In genomic region chr19:56980803-56981202, GRCm38 (mm10) we compare ENCODE assay signal across 19 mouse cellular contexts. TPM values are rescaled to one million over a fixed set of nuclear protein-coding genes. Genes with fewer than 3 reads are reported as not detected.
A peak's percentile ranks its signal among the peaks of the same experiment; 100 is the strongest.
DNase-seq lines count a peak whose midpoint lies in the region; ATAC-seq lines count a peak whose summit lies in the region.
"Had no signal": no experiment of that assay in that cellular context is flagged by ENCODE, and none has a peak within 500 bp of the region (broad histone marks: within the 10 kb centered on the region; RNA-seq: fewer than 3 reads in every experiment).

No protein-coding gene starts in this region.

- no peak overlapping the region for H3K4me2 ChIP-seq in forebrain, embryonic 15.5 days (replicated peaks)
- H3K4me2 ChIP-seq in midbrain, embryonic 13.5 days (replicated peaks), result no peak overlapping the region
- H3K4me2 ChIP-seq: hindbrain, embryonic 15.5 days; limb, embryonic 15.5 days; neural tube, embryonic 12.5 days had no signal

- H3K4me1 ChIP-seq in forebrain, embryonic 15.5 days, result no peaks in the 10 kb centered on the region; the same call in 1 of the 2 replicates
- peaks cover 9% of the 10 kb centered on the region; the same call in 1 of the 2 replicates for H3K4me1 ChIP-seq in midbrain, embryonic 13.5 days (replicated peaks)

- no peaks in the 10 kb centered on the region for H3K9me3 ChIP-seq in forebrain, embryonic 15.5 days
- H3K9me3 ChIP-seq in midbrain, embryonic 13.5 days, result no peaks in the 10 kb centered on the region
- H3K9me3 ChIP-seq: forebrain, embryonic 10.5 days; hindbrain, embryonic 15.5 days; limb, embryonic 15.5 days; neural tube, embryonic 12.5 days had no signal

- H3K27ac ChIP-seq in forebrain, embryonic 15.5 days (replicated peaks), result no peak overlapping the region
- no peak overlapping the region for H3K27ac ChIP-seq in midbrain, embryonic 13.5 days
- H3K27ac ChIP-seq: forebrain, embryonic 10.5 days; hindbrain, embryonic 15.5 days; kidney, postnatal 0 days; left cerebral cortex, adult 2 months; neural tube, embryonic 12.5 days had no signal

- no peak overlapping the region for H3K9ac ChIP-seq in forebrain, embryonic 15.5 days (replicated peaks)
- H3K9ac ChIP-seq in midbrain, embryonic 13.5 days (replicated peaks), result no peak overlapping the region
- H3K9ac ChIP-seq: hindbrain, embryonic 15.5 days; limb, embryonic 15.5 days; neural tube, embryonic 12.5 days had no signal

- no peak for ATAC-seq in forebrain, embryonic 15.5 days (replicated peaks)
- ATAC-seq in midbrain, embryonic 13.5 days, result no peak
- ATAC-seq: midbrain, embryonic 16.5 days had no signal

- H3K27me3 ChIP-seq in forebrain, embryonic 15.5 days, result no peaks in the 10 kb centered on the region
- H3K27me3 ChIP-seq in midbrain, embryonic 13.5 days, result no peaks in the 10 kb centered on the region
- H3K27me3 ChIP-seq: hindbrain, embryonic 15.5 days; limb, embryonic 15.5 days; neural tube, embryonic 12.5 days had no signal

- H3K4me3 ChIP-seq in forebrain, embryonic 15.5 days, result no peak overlapping the region
- H3K4me3 ChIP-seq in midbrain, embryonic 13.5 days (replicated peaks), result no peak overlapping the region
- H3K4me3 ChIP-seq: forebrain, embryonic 10.5 days; hindbrain, embryonic 15.5 days; left cerebral cortex, adult 2 months; limb, embryonic 15.5 days; neural tube, embryonic 12.5 days had no signal

- 96% methylated on average over 2 of the region's 2 CpGs for WGBS in forebrain, embryonic 15.5 days
- 93% methylated on average over 2 of the region's 2 CpGs for WGBS in midbrain, embryonic 13.5 days

- H3K36me3 ChIP-seq in forebrain, embryonic 15.5 days, result no peaks in the 10 kb centered on the region
- no peaks in the 10 kb centered on the region for H3K36me3 ChIP-seq in midbrain, embryonic 13.5 days
- H3K36me3 ChIP-seq: forebrain, embryonic 10.5 days; G1E; hindbrain, embryonic 15.5 days; limb, embryonic 15.5 days; neural tube, embryonic 12.5 days had no signal

- DNase-seq in cerebellum, adult 9-10 months, result peak; percentile 64
- DNase-seq in cerebellum, adult 8-10 months, result no peak
- peak; percentile 87 for DNase-seq in kidney, adult 11 months
- DNase-seq in kidney, postnatal 4 days, result no peak
- DNase-seq in brain, adult 2 months (ENCODE audit: low read depth, low spot score), result peak; percentile 85
- peak; percentile 67 to 88 for DNase-seq in kidney, postnatal 25 days
- DNase-seq: adrenal gland, postnatal 25 days; lung, adult 2 months; thymus, postnatal 4 days had no signal

RNA-seq across cellular contexts. Expression of gene Afap1l2, which starts 27.2 kb away (rescaled TPM):
- polyA plus RNA-seq in forebrain, embryonic 15.5 days (2015; fragmentation: Nextera tagmentation; extraction: Ambion mirVana), result 5.9 and 6.8 TPM in 2 replicates
- 5.5 TPM in 2 replicates for polyA plus RNA-seq in midbrain, embryonic 13.5 days (2015; fragmentation: Nextera tagmentation; extraction: Ambion mirVana)
- polyA plus RNA-seq: G1E had no signal

Comparison
In these comparisons a context has a peak if more than half of its experiments do, and no peak if none do; other contexts are left out.
1. DNase-seq: peak in cerebellum, adult 9-10 months (single experiment), kidney, adult 11 months (single experiment), brain, adult 2 months (single experiment) and kidney, postnatal 25 days (2 of 2); none in cerebellum, adult 8-10 months (single experiment) and kidney, postnatal 4 days (0 of 2).